In the genomic region with DNA sequence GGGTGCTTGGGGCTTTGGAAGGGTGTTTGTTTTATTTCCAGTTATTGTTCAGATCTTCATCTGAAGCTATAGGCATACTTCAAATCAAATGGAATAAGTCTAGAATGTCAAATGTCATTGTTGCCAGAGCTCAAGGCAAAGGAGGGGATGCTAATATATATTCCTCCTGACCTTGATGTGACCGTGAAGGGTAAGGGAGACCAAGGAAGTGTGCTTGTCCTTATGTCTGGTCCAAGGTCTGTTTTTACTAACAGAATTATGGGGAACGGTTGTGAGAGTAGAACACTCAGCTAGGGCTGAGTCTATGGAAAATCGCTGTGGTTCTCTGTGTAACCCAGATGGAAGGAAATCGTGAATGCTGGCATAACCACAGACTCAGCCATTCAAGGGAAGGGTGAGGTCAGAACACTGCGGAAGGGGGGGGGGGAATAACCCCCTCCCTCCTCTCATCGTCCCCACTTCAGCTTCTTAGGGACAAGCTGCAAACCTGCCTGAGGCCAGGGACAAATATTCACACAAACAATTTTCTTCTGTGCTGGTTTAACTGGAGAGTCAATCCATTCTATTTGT, we compare ENCODE assay signal across 12 mouse cellular contexts.
DNase-seq lines count a peak whose midpoint lies in the region; ATAC-seq lines count a peak whose summit lies in the region.
"Had no signal": no experiment of that assay in that cellular context is flagged by ENCODE, and none has a peak within 500 bp of the region (broad histone marks: within the 10 kb centered on the region; RNA-seq: fewer than 3 reads in every experiment).

No protein-coding gene starts in this region.

- no peaks in the 10 kb centered on the region for H3K9me3 ChIP-seq in forebrain, embryonic 11.5 days (ENCODE audit: control insufficient read depth, low read length)
- H3K9me3 ChIP-seq in hindbrain, embryonic 16.5 days (ENCODE audit: control insufficient read depth, low read length): no peaks in the 10 kb centered on the region
- H3K9me3 ChIP-seq in neural tube, embryonic 13.5 days: no peaks in the 10 kb centered on the region

- intact Hi-C loops in left cerebral cortex, postnatal 4 days (cut with DNase I): loop anchor here (2.0 kb wide), 1 partner anchor 81 kb away; no protein-coding TSS in a partner anchor

- no peaks in the 10 kb centered on the region for H3K27me3 ChIP-seq in forebrain, embryonic 11.5 days (ENCODE audit: control insufficient read depth, insufficient read depth, low read length)
- H3K27me3 ChIP-seq in hindbrain, embryonic 16.5 days (replicated peaks; ENCODE audit: control insufficient read depth, insufficient read depth, low read length): no peaks in the 10 kb centered on the region
- no peaks in the 10 kb centered on the region for H3K27me3 ChIP-seq in neural tube, embryonic 13.5 days

- peaks cover 10% of the 10 kb centered on the region; the same call in 1 of the 2 replicates for H3K4me1 ChIP-seq in forebrain, embryonic 11.5 days (replicated peaks; ENCODE audit: control insufficient read depth, insufficient read depth, low read length)
- H3K4me1 ChIP-seq in hindbrain, embryonic 16.5 days (ENCODE audit: control insufficient read depth, insufficient read depth, low read depth, low read length): peaks cover 6% of the 10 kb centered on the region
- H3K4me1 ChIP-seq in neural tube, embryonic 13.5 days (replicated peaks): peaks cover 27% of the 10 kb centered on the region

- WGBS in forebrain, embryonic 11.5 days: 16% methylated on average over 6 of the region's 6 CpGs
- WGBS in hindbrain, embryonic 16.5 days: 26% methylated on average over 6 of the region's 6 CpGs
- WGBS in neural tube, embryonic 13.5 days: 23% methylated on average over 6 of the region's 6 CpGs

- peak; percentile 49 for ATAC-seq in forebrain, embryonic 11.5 days (replicated peaks; ENCODE audit: low FRiP score)
- ATAC-seq in hindbrain, embryonic 16.5 days: peak; percentile 51
- peak; percentile 30; the same call in 1 of the 2 replicates for ATAC-seq in neural tube, embryonic 13.5 days (ENCODE audit: low read depth)
- ATAC-seq in activated CD4-positive, CD25-positive, alpha-beta regulatory T cell, adult 4 months: no peak
- ATAC-seq: liver, postnatal 0 days had no signal

- peak overlapping the region; percentile 94 for H3K27ac ChIP-seq in forebrain, embryonic 11.5 days (ENCODE audit: low read depth, low read length)
- peak overlapping the region; percentile 67 for H3K27ac ChIP-seq in hindbrain, embryonic 16.5 days (ENCODE audit: low read depth, low read length)
- peak overlapping the region; percentile 78 for H3K27ac ChIP-seq in neural tube, embryonic 13.5 days (replicated peaks)

- no peak overlapping the region for H3K4me3 ChIP-seq in forebrain, embryonic 11.5 days (ENCODE audit: low read depth, low read length)
- no peak overlapping the region for H3K4me3 ChIP-seq in hindbrain, embryonic 16.5 days (ENCODE audit: low read length)
- H3K4me3 ChIP-seq in neural tube, embryonic 13.5 days: no peak overlapping the region

- no peak overlapping the region; the same call in 1 of the 2 replicates for H3K4me2 ChIP-seq in forebrain, embryonic 11.5 days (ENCODE audit: low read depth, low read length, severe bottlenecking)
- H3K4me2 ChIP-seq in hindbrain, embryonic 16.5 days (ENCODE audit: low read length): no peak overlapping the region
- H3K4me2 ChIP-seq in neural tube, embryonic 13.5 days: peak overlapping the region; percentile 47; the same call in 1 of the 2 replicates

- DNase-seq in left cerebral cortex, postnatal 4 days: peak; percentile 10
- no peak for DNase-seq in left cerebral cortex, adult 18-20 months (ENCODE audit: low spot score in 2 of 2)
- DNase-seq in forebrain, embryonic 11.5 days (ENCODE audit: low spot score): peak; percentile 59
- no peak for DNase-seq in kidney, postnatal 36 days
- no peak for DNase-seq in MN1 (ENCODE audit: low spot score)
- DNase-seq: gastrocnemius, postnatal 36 days; heart, postnatal 36 days; liver, postnatal 0 days; thymus, adult 2 months had no signal

- H3K36me3 ChIP-seq in forebrain, embryonic 11.5 days (ENCODE audit: control insufficient read depth, insufficient read depth, low read length): no peaks in the 10 kb centered on the region
- H3K36me3 ChIP-seq in hindbrain, embryonic 16.5 days (ENCODE audit: control insufficient read depth, insufficient read depth, low read length): no peaks in the 10 kb centered on the region
- no peaks in the 10 kb centered on the region for H3K36me3 ChIP-seq in neural tube, embryonic 13.5 days

- peak overlapping the region; percentile 21; the same call in 1 of the 2 replicates for H3K9ac ChIP-seq in forebrain, embryonic 11.5 days (ENCODE audit: low read length)
- H3K9ac ChIP-seq in hindbrain, embryonic 16.5 days (ENCODE audit: low read depth, low read length): no peak overlapping the region
- H3K9ac ChIP-seq in neural tube, embryonic 13.5 days: no peak overlapping the region
- H3K9ac ChIP-seq: liver, postnatal 0 days had no signal

Comparison
In these comparisons a context has a peak if more than half of its experiments do, and no peak if none do; other contexts are left out.
1. DNase-seq: peak in left cerebral cortex, postnatal 4 days (single experiment) and forebrain, embryonic 11.5 days (single experiment); none in left cerebral cortex, adult 18-20 months (0 of 2), kidney, postnatal 36 days (0 of 2) and MN1 (single experiment).
2. Peak in every context shown above with its lines, with median percentiles within 50 percentile points of each other: H3K27ac ChIP-seq.